Mouse (Mus musculus) CH12.LX (cell line): ENCODE results near the gene Gm10226. TPM values are rescaled to one million over a fixed set of nuclear protein-coding genes. Genes with fewer than 3 reads are reported as not detected.
A peak's percentile ranks its signal among the peaks of the same experiment; 100 is the strongest.
"Not testable (repeated sequence)": the region's sequence is repeated elsewhere in the genome, so short reads cannot be mapped to it uniquely, and the experiment has no call there.

ENCODE experiments used
- DNase-seq: peaks from one replicate; pipeline ENCODE4 v3.0.0-alpha.2; 2013; ENCODE audit errors: extremely low read depth
- H3K27ac ChIP-seq: 2 replicates; pipeline ENCODE4 v1.5.1; 2012; ENCODE audit warnings: low read depth, mild to moderate bottlenecking, control low read depth, moderate library complexity; ENCODE audit not compliant: insufficient read depth
- H3K27me3 ChIP-seq: replicated peaks from 2 replicates; pipeline ENCODE3; 2012; ENCODE audit warnings: inconsistent platforms
- H3K36me3 ChIP-seq, 2 experiments: replicated peaks in 1 of 2; 2 replicates each; pipeline versions ENCODE3 to v1.6.1; 2012; ENCODE audit warnings: inconsistent platforms in 1 of 2, low read length in 1 of 2, mild to moderate bottlenecking in 1 of 2, mixed read lengths in 1 of 2, moderate library complexity in 1 of 2; ENCODE audit not compliant: control insufficient read depth in 1 of 2, insufficient read depth in 1 of 2
- H3K4me1 ChIP-seq, 2 experiments: 2 replicates each; pipeline ENCODE4 v1.6.1; 2012; ENCODE audit warnings: inconsistent platforms in 1 of 2, moderate library complexity in 1 of 2; ENCODE audit not compliant: insufficient read depth in 2 of 2, control insufficient read depth in 1 of 2
- H3K4me2 ChIP-seq: 2 replicates; pipeline ENCODE4 v1.6.1; 2012; ENCODE audit warnings: low read depth, mild to moderate bottlenecking, control low read depth; ENCODE audit not compliant: poor library complexity, insufficient read depth, severe bottlenecking
- H3K4me3 ChIP-seq, 3 experiments: fragments of 150-350 bp in 1 of 3; sonication (generic) in 1 of 3; replicated peaks in 1 of 3; 2 replicates each; pipeline versions ENCODE3 to v1.5.1; 2011 to 2012; ENCODE audit warnings: low read depth in 2 of 3, low read length in 2 of 3, mild to moderate bottlenecking in 2 of 3, moderate library complexity in 2 of 3, control low read depth in 1 of 3, improper control_type of control experiment in 1 of 3, inconsistent platforms in 1 of 3, mixed read lengths in 1 of 3; ENCODE audit not compliant: poor library complexity in 1 of 3
- H3K79me2 ChIP-seq: replicated peaks from 2 replicates; pipeline ENCODE4 v1.6.1; 2012; ENCODE audit warnings: mild to moderate bottlenecking, moderate library complexity; ENCODE audit not compliant: control insufficient read depth, poor library complexity, insufficient read depth, severe bottlenecking; ENCODE audit errors: extremely low read depth
- H3K9ac ChIP-seq: 2 replicates; pipeline ENCODE4 v1.6.1; 2012; ENCODE audit warnings: low read depth, mild to moderate bottlenecking, control low read depth, moderate library complexity; ENCODE audit not compliant: insufficient read depth
- H3K9me3 ChIP-seq: replicated peaks from 2 replicates; pipeline ENCODE3; 2012; ENCODE audit warnings: low read length, inconsistent platforms, mixed read lengths
- ELF1 ChIP-seq: IDR thresholded peaks from 2 replicates; pipeline ENCODE4 v1.6.1; 2014; ENCODE audit warnings: low read depth, mild to moderate bottlenecking, inconsistent platforms, low read length, improper control_type of control experiment
- ETS1 ChIP-seq: conservative IDR thresholded peaks from 2 replicates; pipeline ENCODE4 v1.6.1; 2012; ENCODE audit warnings: low read depth, mild to moderate bottlenecking, inconsistent platforms, low read length, improper control_type of control experiment, moderate library complexity
- HCFC1 ChIP-seq: IDR thresholded peaks from 2 replicates; pipeline ENCODE4 v1.6.1; 2012; ENCODE audit warnings: low read depth, mild to moderate bottlenecking, inconsistent platforms, low read length, improper control_type of control experiment
- IRF4 ChIP-seq: IDR thresholded peaks from 2 replicates; pipeline ENCODE4 v1.6.1; 2014; ENCODE audit warnings: low read depth, mild to moderate bottlenecking, inconsistent platforms, low read length, improper control_type of control experiment
- MAZ ChIP-seq: IDR thresholded peaks from 2 replicates; pipeline ENCODE4 v1.6.1; 2012; ENCODE audit warnings: low read depth, mild to moderate bottlenecking, inconsistent platforms, low read length, improper control_type of control experiment, moderate library complexity
- MEF2A ChIP-seq: IDR thresholded peaks from 2 replicates; pipeline ENCODE4 v1.6.1; 2014; ENCODE audit warnings: low read depth, mild to moderate bottlenecking, inconsistent platforms, low read length, improper control_type of control experiment, borderline replicate concordance
- MXI1 ChIP-seq: IDR thresholded peaks from 2 replicates; pipeline ENCODE4 v1.6.1; 2011; ENCODE audit warnings: mild to moderate bottlenecking, low read depth, low read length, improper control_type of control experiment
- NELFE ChIP-seq: IDR thresholded peaks from 2 replicates; pipeline ENCODE4 v1.6.1; 2011; ENCODE audit warnings: low read depth, low read length, improper control_type of control experiment
- POLR2A ChIP-seq: IDR thresholded peaks from 2 replicates; pipeline ENCODE4 v1.6.1; 2011; ENCODE audit warnings: low read depth, mild to moderate bottlenecking, improper control_type of control experiment, low read length
- POLR2AphosphoS2 ChIP-seq: IDR thresholded peaks from 2 replicates; pipeline ENCODE4 v1.6.1; 2011; ENCODE audit warnings: low read depth, low read length, improper control_type of control experiment
- SIN3A ChIP-seq: IDR thresholded peaks from 2 replicates; pipeline ENCODE4 v1.6.1; 2012; ENCODE audit warnings: low read length, improper control_type of control experiment, inconsistent platforms
- TBP ChIP-seq: conservative IDR thresholded peaks from 2 replicates; pipeline ENCODE4 v1.6.1; 2011; ENCODE audit warnings: low read depth, low read length, improper control_type of control experiment
- TCF12 ChIP-seq: IDR thresholded peaks from 2 replicates; pipeline ENCODE4 v1.6.1; 2014; ENCODE audit warnings: low read depth, mild to moderate bottlenecking, inconsistent platforms, low read length, improper control_type of control experiment
- ZMIZ1 ChIP-seq: IDR thresholded peaks from 2 replicates; pipeline ENCODE4 v1.6.1; 2012; ENCODE audit warnings: low read depth, mild to moderate bottlenecking, inconsistent platforms, low read length, improper control_type of control experiment
- dilution Hi-C: fragments of 300-500 bp; cut with MboI; formaldehyde crosslinking; loops from 2 replicates; pipeline ENCODE4 v1.14.3; 2020; ENCODE audit warnings: low sequenced_read_pairs; ENCODE audit not compliant: extremely low pct_unique_long_range_greater_than_20kb, extremely low pct_ligation_motif_present
- in situ Hi-C: fragments of 300-500 bp; cut with MboI; formaldehyde crosslinking; loops from 3 replicates; pipeline ENCODE4 v1.14.3; 2019; ENCODE audit warnings: low sequenced_read_pairs, low pct_ligation_motif_present, low pct_unique_long_range_greater_than_20kb, mixed read lengths
- polyA plus RNA-seq: library from polyadenylated mRNA; unstranded; fragments of >175 nt; gene quantifications from 2 replicates; pipeline ENCODE4 v1.2.1, GENCODE M21; 2012; ENCODE audit warnings: low read depth; ENCODE audit not compliant: insufficient read length
- total RNA-seq, 2 experiments: library from RNA; depleted of rRNA; stranded (reverse); fragments of 300-350 nt in 1 of 2; fragments of >200 nt in 1 of 2; gene quantifications; 2 replicates each; pipeline ENCODE4 v1.2.3; 2012 to 2014

Gene Gm10226
- total and polyA plus RNA-seq, 3 experiments = 3.1 to 5.5 (median 4.8) TPM

DNA sequence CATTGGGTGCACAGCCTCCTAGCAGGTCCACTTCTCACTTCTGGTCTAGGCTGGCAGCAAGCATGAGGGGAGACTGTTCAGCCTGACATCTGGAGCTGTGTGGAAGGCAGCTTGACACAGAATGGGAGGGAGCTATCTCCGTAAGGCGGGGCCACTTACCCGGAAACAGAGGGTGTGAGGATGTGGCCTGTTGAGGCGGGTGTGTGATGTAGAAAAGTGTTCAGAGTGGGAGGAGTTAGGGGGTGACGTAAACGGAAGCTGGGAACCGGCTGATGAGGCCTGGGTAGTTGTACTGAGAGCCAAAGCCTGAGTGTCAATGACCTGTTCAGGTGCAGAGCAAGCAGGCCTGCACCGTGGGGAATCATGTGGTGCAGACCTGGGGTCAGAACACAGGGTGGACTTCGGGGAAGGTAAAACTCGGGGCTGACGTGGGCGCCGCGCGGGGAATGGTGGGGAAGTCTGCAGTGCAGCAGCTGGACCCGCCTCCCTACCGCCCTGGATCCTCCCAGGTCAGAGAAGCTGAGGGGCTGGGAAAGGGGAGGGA, 41.2 kb upstream of the Gm10226 start, which contains the start of gene Zfp983:
Gene Zfp983 (plus strand): TSS at position 261 of the 544 bp plus-strand sequence.
- H3K4me2 ChIP-seq = peak within 1 kb of the TSS; percentile 94
- peak; percentile 96 for DNase-seq
- H3K27ac ChIP-seq = peak within 1 kb of the TSS; percentile 87
- dilution Hi-C loops, H3K36me3 ChIP-seq, H3K79me2 ChIP-seq, H3K9me3 ChIP-seq, H3K27me3 ChIP-seq, in situ Hi-C loops: not testable (repeated sequence)
- TF ChIP-seq IRF4 = peak; percentile 6; the same call in 1 of the 2 replicates
- peak; percentile 80 for TF ChIP-seq NELFE
- TF ChIP-seq TBP = 0 out of 2 replicates have a peak, but pooled peaks have one; percentile 49
- TF ChIP-seq SIN3A = peak; percentile 67
- peak; percentile 77 for TF ChIP-seq POLR2A
- peak; percentile 77; the same call in 1 of the 2 replicates for TF ChIP-seq ZMIZ1
- peak; percentile 70 for TF ChIP-seq HCFC1
- TF ChIP-seq MEF2A = 0 out of 2 replicates have a peak, but pooled peaks have one; percentile 18
- TF ChIP-seq MXI1 = peak; percentile 52; the same call in 1 of the 2 replicates
- TF ChIP-seq TCF12 = peak; percentile 76; the same call in 1 of the 2 replicates
- TF ChIP-seq MAZ = 0 out of 2 replicates have a peak, but pooled peaks have one; percentile 37
- 0 out of 2 replicates have a peak, but pooled peaks have one; percentile 26 for TF ChIP-seq ETS1
- peak; percentile 76; the same call in 1 of the 2 replicates for TF ChIP-seq POLR2AphosphoS2
- TF ChIP-seq ELF1 = peak; percentile 90
- H3K4me1 ChIP-seq = peaks cover 4 to 25% of the 10 kb centered on the region in 2 experiments
- H3K4me3 ChIP-seq = peak within 1 kb of the TSS; percentile 44 to 69 (median 48)
- peak within 1 kb of the TSS; percentile 75 for H3K9ac ChIP-seq

- dilution Hi-C loops, H3K9ac ChIP-seq, DNase-seq, H3K9me3 ChIP-seq, H3K36me3 ChIP-seq, H3K27me3 ChIP-seq, in situ Hi-C loops, H3K27ac ChIP-seq, H3K4me1 ChIP-seq, H3K4me3 ChIP-seq, H3K79me2 ChIP-seq: not testable (repeated sequence)
- H3K4me2 ChIP-seq = 0 out of 2 replicates have a peak overlapping the region, but pooled peaks have one; percentile 11
These were observed 12.8 kb upstream of the Gm10226 start for GRCm38 (mm10) chr17:21678826-21679225.
